Mouse (Mus musculus) megakaryocyte, embryonic 14.5 days (primary cell): ENCODE measurements around the gene Fam183b.
"Not testable (repeated sequence)": the region's sequence is repeated elsewhere in the genome, so short reads cannot be mapped to it uniquely, and the experiment has no call there.

Source experiments
- FLI1 ChIP-seq: IDR thresholded peaks from 2 replicates; pipeline ENCODE4 v1.6.1; 2012; ENCODE audit warnings: low read length, inconsistent platforms, mixed read lengths
- GATA1 ChIP-seq: IDR thresholded peaks from 3 replicates; pipeline ENCODE4 v1.6.1; 2012; ENCODE audit warnings: mixed read lengths, low read length, inconsistent platforms, borderline replicate concordance

DNA sequence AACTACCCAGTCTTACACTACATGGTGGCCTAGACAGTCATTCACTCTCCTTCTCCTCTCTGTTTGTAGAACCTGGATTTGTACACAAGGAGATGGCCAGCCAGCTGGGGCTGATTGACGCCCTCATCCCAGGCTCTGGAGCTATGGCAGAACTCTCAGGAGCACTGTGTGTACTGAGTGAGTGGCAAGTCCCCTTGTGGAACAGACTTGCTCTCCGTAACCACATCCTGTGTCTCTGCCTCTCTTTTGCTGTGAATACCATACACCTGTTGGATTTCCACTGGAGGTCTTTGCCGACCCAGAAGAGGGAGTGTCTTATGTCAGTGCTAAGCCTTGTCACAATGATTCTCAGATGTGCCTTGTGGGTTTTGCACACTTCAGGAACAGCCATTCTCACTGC is 30.8 kb upstream of the Fam183b start:
- not testable (repeated sequence) for TF ChIP-seq GATA1, FLI1
